Mouse (Mus musculus) frontal cortex, adult (tissue): ENCODE data around the gene Ampd3.

Source experiments
- ATAC-seq: cut with Nextera tagmentation; 2 replicates; pipeline ENCODE4 v1.9.2; 2017; ENCODE audit warnings: mild to moderate bottlenecking, moderate library complexity, mixed read lengths; ENCODE audit not compliant: low TSS enrichment

Ampd3 gene

DNA sequence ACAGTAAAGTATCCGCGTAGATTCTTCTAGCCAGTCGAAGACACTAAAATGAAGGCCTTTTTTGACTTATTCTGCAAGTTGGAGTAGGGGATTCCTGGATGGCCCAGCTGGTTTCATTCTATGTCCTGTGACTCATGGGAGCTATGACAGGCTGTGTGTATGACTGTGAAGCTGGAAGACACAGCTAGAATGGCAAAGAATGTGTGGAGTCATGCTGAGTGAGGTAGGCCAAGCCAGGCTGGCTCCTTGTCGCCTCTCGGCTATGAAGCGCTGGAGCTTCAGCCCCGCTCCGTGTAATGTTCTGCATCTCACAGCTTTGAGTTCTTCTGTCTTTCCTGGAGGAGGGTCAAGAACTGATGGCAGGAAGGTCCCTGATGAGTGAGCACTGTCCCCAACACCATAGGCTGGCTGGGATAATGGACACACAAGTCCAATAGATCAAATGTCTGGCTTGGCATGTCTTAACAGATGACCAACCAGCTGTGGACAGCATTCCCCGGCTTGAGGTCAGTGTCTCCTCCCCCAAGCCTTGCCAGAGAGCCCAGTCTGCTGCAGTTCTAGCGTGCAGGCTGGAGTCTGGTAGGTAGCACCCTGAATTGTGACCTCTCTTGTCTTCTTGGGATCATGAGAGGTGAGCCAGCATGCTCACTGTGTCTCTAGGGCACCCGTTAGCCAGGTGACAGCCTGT lies 29.9 kb downstream of the Ampd3 start:
- ATAC-seq, result peak; percentile 58; the same call in 1 of the 2 replicates

DNA sequence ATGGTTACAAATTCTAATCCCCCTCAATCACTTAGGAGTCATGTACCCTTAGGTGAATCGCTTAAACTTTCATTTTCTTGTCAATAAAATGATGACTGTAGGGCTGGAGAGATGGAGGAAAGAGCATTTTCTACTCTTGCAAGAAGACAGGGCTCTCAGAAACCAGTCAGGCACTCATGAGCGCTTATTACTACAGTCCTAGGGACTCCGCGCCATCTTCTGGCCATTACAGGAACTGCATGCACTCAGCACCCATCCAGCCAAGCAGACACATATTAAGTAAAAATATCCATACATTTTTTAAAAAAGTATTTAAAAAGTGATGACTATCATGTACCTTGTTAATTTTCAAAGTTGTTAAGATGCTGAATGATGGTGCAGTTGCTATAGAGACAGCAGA lies 33.0 kb downstream of the Ampd3 start:
- peak; percentile 56 for ATAC-seq

DNA sequence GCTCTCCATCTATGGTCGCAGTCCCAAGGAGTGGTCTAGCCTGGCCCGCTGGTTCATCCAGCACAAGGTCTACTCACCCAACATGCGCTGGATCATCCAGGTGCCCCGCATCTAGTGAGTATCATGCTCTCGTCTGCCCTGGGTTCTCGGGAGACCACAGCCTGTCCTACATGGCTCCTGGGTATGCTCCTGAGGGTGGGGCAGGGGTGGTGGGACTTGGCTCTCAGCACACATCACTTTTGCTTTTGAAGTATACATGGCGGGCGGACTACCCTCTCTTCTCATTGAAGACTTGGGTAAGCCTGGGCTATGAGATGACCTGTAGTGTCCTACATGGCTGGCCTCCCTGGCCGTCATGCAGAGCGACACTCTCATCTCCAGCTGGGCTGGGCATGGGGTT lies 35.1 kb downstream of the Ampd3 start:
- ATAC-seq, result no peak

DNA sequence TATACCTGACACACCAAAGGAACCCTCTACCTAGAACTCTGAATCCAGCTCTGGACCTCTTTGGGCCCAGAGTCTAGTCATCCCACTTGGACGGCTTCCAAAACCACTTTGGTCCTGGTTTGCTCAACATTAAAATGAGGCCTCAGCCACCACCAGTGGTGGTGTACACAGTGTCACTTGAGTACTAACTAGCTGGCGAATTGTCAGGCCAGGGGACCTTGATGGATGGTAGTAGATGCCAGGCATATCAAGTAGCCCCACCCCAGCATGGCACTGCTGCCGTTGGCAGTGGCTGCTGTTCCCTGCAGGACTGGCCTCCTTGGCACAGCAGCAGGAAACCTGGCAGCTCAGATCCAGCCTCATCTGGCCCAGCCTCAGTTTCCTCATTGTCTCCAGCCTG lies 36.3 kb downstream of the Ampd3 start:
- ATAC-seq, result peak; percentile 22; the same call in 1 of the 2 replicates

DNA sequence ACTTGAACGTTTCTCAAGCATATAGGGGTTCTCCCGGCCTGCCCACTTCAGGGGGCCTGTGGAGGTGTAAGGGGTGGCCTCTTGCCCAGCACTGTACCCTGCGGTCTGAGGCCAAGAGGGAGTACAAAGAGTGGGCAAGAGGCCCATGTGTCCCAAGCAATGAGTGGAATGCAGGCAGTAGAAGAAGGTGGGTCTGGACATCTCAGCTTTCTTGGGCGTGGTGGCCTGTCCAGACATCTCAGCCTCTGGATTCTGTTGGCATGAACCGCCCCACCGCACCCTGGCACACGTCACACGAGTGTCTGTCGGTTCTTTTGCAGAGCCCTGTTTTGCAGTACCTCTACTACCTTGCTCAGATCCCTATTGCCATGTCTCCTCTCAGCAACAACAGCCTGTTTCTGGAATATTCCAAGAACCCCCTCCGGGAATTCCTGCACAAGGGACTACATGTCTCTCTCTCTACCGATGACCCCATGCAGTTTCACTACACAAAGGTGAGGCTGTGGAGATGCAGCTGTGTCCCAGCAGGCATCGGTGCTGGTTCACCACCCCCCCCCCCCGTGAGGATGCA lies 39.5 kb downstream of the Ampd3 start:
- ATAC-seq, result no peak

DNA sequence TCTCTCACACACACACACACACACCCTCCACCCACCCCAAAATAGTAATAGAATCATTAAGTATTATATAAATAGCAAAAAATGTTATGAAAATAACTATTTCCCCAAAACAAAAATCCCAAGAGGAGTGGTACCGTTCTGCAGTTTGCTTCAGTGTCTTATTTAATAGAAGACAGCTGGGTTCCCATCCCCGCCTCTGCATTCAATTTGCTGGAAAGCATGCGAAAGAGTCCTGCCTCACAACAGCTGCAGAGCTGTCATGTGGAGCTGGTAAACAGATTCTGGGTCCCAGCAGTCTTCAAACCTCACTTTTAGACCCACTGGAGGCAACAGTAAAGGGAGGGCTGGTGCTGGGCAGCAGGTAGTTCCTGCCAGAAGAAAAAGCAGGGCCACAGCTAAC lies 41.0 kb downstream of the Ampd3 start:
- ATAC-seq, result peak; percentile 20; the same call in 1 of the 2 replicates

DNA sequence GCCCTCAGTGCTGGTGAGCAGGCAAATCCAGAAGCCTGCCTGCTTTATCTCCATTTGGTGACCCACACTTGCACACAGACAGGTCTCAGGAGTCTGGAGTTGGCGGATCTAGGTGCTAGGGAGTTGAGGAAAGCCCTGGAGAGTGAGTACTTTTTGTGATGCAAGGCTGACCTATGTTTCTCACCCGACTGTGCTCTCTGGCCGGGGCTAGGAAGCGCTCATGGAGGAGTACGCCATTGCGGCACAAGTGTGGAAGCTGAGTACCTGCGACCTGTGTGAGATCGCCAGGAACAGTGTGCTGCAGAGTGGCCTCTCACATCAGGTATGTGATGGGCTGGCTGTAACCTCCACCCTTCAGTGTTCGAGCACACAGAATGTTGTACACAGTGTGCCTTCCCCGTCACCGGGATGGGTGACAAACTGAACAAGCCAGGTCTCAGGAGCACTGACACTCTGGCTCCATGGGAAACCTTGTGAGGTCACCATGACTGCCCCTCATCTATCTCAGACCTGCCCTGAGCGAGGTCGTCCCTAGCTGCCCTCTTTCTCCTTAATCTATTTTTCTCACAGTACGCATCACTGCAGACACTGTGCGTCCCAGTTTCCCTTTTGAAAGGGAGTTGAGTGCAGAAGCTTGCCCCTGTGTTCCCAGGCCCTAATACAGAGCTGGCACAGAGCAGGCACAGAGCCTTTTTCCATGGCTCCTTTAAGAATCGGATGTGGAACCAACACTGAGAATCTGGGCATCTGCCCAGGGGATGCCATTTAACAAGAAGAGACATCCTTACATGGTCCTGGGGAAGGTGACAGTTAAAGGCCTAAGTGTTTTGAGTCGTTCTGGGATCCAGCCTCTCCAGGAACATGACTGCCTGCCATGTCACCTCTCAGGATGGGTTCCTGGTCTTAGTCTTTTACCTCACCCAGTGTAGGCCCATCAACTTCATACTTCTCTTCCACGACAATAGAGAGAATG lies 41.9 kb downstream of the Ampd3 start:
- peak; percentile 41; the same call in 1 of the 2 replicates for ATAC-seq

DNA sequence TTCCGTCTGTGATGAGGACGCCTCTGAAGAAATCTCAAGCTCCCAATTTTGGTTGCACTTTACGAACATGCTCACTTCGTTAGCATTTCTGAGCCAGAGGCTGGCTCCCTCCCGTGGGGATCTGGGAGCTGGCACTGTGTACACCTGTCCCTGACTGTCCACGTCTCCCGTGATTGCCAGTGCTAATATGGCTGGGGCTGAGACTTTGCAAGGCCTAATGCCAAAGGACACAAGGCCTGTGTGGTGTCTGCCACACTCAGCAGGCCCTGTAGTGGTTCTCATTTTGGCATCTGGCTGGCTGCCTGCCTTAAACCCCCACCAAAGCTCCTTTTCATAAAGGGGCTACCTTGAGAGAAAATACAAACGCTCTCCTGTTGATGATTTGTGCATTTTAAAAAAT lies 43.0 kb downstream of the Ampd3 start:
- no peak for ATAC-seq

DNA sequence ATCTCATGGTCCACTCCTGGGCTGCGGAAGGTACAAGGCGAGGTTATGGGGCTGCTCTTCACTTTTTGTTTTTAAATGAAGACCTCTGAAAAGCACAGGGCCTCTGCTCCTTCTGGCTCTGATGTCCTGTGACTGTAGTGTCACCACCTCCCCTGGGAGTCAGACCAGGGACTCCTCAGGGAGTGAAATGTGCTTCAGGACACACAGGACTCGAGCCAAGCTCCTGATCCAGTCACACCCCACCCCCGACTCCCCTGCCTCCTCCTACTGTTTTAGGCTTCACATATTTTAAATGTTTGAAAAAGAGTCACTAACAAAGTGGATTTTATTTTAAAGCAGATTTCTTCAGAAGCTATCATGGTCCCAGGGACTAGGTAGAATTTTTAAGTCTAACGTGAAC lies 43.5 kb downstream of the Ampd3 start:
- ATAC-seq, result peak; percentile 26; the same call in 1 of the 2 replicates

DNA sequence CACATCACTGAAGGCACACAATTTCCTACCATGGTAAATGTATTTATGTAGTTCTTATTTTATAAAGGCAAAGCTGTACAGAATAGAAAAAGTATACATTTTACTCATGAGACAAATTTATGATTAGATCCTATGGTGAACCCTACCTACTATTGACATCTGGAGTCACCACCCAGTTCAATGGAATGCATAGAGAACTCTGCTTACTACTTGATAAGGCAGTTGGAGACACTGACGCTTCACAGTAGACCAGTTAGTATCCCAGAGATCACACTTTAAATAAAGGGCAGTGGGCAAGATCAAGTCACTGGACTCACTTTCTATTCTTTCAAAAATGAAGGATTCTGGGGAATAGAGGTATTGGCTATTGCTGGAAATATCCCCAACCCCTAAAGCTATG lies 46.0 kb downstream of the Ampd3 start:
- no peak for ATAC-seq

DNA sequence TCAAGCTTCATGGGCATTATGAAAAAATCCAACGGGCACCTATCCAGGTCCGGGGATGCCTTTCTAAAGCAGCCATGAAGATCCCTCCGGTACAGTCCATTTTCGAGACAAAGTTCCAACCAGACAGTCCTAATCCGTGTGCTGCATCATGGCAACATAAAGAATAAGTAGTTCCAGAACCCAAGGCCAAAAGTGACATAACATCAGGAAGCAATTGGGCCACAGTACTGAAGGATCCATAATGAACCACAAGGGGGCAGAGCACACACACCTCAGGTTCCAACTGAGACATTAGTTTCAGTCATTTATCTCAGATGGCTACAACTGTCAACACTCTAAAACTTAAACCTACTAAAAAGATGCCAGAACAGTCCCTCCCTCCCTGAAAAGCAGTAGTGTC lies 48.0 kb downstream of the Ampd3 start:
- peak; percentile 68 for ATAC-seq

DNA sequence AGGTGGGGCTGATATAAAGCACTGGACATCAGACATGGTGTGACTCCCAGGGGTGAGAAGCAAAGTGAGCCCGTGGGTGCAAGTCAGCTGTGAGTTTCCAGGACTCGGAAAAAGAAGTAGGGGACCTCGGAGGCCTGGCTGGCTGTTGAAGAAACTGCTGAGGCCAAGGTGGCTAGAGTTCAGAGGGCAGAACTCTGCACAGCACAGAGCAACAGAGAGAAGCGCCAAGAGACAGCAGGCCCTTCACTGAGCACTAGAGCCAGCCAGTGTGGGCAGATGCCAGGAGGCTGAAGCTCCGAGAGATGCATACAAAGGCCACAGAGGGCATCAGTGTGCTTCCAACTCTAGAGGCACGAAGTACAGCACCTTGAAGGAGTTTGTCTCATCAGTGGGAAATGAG lies 50.2 kb downstream of the Ampd3 start:
- ATAC-seq, result no peak

DNA sequence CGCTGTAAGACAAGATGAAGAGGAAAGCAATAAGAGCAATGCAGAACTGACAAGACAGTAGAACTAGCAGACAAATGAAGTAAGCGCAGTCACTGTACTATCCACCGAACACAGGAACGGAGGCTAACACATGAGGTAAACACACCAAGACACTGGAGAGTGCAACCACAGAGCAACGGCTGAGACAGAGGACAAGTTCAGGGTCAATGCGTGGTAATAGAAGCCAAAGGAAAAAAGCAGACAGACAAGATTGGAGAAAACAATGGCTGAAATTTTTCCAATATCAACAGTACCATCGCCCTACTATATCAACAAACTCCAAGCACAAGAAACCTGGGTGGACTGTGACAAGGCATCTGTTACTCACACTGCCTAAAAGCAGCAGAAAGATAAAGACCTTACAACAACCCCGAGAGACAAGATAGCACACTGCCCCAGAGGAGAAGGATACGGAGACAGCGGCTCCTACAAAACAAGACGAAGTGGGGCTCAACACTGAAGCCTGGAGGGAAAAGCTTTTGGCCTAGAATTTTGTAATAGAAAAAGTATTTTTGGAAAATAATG lies 50.9 kb downstream of the Ampd3 start:
- no peak for ATAC-seq

DNA sequence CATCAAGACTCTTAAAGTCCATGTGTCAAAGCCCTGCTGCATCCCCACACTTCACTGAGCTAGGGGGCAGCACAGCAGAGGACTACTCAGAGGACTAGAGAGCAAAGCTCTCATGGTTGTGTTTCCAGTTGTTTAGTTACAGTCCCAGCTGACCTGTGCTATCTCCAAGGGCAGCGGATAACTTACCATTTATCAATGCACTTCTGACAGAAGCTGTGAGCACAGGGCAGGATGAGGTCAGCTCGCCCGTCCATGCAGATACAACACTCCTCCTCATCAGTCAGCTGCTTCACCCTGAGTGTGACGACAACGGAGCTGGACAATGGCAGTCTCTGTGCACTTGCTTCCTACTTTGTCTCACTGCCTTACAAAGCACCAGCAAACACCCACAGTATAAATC lies 53.1 kb downstream of the Ampd3 start:
- peak; percentile 82 for ATAC-seq

DNA sequence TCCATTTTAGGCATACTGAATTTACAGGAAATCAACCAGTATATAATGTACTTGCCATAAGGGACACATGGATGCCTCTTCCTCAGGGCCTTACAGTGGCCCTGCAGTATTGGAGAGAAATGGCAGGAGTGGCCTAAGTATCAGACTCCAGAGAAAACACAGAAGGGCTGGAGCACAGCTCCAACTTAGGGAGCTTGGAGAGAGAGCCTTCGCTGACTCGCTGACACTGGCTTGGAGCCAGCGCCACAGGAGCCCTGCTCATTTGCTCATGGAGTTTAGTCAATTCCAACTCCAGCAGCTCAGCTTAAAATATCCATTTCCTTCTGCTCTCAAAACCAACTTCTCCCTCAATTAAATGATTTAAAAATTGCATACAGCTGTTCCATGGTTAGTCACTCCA lies 53.6 kb downstream of the Ampd3 start:
- peak; percentile 81 for ATAC-seq

DNA sequence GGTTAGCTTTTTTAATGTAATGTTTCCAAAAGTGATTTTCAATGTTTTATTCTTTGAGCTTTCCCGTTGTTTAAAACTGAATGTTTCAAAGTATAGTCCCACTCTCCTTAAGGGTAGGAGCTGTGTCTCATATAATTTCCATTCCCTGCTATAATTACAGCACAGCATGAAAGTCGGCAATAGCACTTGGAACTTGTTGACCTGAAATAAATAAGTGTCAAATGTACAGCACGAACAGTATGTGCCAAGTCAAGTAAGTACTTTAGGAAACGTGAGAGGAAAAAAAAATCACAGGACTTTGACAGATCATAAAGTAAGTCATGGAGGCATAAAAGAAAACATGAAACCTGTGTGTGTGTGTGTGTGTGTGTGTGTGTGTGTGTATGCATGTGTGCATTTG lies 54.0 kb downstream of the Ampd3 start:
- peak; percentile 25; the same call in 1 of the 2 replicates for ATAC-seq

DNA sequence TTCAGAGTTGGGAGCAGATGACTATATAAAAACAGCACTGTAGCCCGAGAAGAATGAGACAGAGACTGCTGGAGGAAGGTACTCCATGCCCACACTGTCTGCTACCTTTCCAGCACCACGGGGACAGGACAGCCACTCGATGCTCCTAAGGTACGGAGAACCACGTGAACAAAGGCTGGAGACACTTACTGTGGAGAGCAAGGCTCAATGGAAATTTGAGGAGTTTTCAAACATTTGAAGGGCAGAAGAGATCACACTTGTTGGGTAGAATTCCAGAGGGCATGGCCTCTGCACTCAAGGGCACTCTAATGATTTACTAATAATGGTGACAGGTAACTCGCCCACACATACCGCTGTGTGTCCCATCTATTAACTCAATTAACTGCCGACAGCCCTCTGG lies 55.1 kb downstream of the Ampd3 start:
- ATAC-seq, result no peak

DNA sequence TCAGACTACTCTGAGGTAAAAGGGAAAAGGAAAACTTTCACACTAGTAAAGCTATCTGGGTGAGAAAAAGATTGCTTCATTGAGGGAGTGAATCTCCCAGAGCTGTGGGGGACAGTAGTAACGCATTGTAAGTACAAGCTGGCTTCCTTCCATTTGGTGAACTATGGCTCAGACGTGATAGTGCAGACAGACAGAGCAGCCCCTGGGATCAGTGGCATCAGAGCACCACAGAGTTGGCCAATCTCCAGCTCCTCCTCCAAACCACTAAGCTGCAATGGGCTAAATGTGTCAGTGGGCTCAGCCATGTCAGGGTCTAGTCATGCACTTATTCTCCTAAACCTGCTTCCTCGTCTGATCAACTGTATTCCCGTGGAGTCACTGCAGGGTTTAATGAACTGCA lies 55.6 kb downstream of the Ampd3 start:
- no peak for ATAC-seq

DNA sequence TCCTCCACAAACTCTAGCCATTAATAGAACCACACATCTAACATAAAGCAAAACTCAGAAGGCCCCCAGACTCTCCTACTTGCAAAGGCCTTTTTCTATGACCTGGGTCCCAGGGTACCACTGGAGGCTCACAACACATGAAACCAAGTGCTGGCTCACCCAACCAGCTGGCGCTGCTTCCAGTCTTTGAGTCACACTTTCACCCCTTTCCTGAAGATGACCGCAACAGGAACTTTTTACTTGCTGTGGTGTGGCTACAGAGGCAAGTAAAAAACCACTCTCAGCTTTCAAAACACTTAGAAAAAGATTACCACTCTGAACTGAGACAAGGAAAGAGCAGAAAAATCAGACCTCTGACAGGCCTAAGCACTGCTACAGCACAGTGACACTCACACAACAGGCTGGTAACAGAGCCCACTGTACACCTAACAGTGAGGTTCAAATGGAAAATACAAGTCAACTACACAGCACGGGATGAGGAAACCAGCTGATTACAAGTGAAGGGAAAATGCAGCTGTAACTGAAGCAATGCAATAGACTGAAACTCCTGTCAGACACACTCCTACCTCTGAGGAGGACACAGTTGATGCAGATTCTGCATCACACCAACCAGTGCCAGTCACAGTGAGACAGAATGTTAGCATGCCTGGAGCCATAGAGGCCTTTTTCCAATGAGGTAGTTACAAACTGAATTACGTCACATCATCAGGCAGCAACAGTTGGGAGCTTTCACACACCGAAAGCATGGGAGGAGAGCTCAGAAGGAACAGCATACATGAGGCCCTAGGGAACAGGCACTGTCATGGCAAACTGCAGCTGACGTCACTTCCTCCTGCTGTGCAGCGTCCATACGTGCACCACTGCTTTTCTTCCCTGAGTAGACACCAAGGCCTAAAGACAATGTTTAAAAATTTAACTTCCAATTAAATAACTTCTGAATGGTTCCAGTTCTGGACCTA lies 56.3 kb downstream of the Ampd3 start:
- ATAC-seq, result no peak

DNA sequence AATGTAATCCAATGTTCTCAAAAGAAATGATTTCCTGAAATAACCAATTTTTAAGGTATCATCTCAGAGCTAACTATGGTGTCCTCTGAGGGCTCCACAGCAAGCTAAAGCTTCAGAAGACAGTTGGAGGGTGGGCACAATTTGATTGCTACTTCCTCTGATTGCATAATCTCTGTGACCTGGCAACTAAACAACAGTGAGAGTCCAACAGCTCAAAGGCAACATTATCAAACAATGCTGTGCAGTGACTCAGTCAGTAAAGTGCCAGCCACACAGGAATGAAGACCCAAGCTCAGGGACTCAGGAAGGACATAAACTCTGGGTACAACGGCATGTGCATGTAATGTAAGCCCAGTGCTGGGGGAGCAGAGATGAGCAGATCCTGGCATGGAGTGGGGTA lies 65.0 kb downstream of the Ampd3 start:
- no peak for ATAC-seq

DNA sequence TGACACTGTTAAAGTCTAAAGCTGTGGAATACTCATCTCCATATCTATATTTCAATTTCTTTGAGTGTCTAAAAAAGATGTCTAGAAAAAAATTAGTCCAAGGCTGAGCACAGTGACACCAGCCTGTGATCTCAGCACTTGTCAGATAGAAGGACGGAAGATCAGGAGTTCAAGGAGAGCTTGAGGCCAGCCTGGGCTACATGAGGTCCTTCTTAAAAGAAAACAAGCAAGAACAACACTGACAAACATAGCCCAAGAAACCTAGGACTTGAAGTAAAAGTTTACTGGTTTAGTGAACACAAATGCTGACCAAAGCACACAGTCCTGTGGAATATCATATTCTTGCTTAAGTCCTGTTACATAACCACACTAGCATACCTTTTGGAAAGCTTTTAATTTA lies 66.0 kb downstream of the Ampd3 start:
- ATAC-seq, result no peak
